21 mouse cellular contexts compared by ENCODE assay signal in the genomic region with DNA sequence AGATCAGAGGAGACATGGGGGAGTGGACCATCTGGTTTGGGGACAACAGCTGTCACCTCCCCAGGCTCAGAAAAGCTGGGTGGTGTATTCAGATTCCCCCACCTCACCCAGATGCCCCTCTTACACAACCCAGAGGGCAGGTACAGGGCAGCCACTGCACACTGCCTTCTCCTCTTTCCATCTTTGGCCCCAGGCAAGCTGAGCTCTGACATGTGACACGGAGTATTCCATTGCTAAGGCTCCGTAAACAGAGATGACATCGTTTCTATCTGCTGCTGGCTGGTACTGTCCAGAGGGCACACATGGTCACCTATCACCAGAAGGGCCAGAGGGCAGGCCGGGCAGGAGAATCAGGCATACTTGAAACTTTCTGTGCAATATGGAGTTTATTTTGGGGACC.
DNase-seq lines count a peak whose midpoint lies in the region; ATAC-seq and TF ChIP-seq lines count a peak whose summit lies in the region.
"Had no signal": no experiment of that assay in that cellular context is flagged by ENCODE, and none has a peak within 500 bp of the region (broad histone marks: within the 10 kb centered on the region; RNA-seq: fewer than 3 reads in every experiment).

No protein-coding gene starts in this region.

- no peak overlapping the region for H3K4me3 ChIP-seq in gastrocnemius, adult 2 months
- no peak overlapping the region for H3K4me3 ChIP-seq in heart, postnatal 0 days (ENCODE audit: low read depth, low read length)
- no peak overlapping the region for H3K4me3 ChIP-seq in liver, embryonic 16.5 days (ENCODE audit: low read depth, low read length)
- H3K4me3 ChIP-seq: embryonic facial prominence, embryonic 15.5 days; hindbrain, embryonic 13.5 days; limb, embryonic 15.5 days; lung, embryonic 15.5 days had no signal

- no peak overlapping the region for H3K4me2 ChIP-seq in heart, postnatal 0 days (ENCODE audit: low read depth, low read length)
- H3K4me2 ChIP-seq in liver, embryonic 16.5 days (ENCODE audit: low read depth, low read length), result no peak overlapping the region
- H3K4me2 ChIP-seq: embryonic facial prominence, embryonic 15.5 days; hindbrain, embryonic 13.5 days; limb, embryonic 15.5 days; lung, embryonic 15.5 days had no signal

- CTCF ChIA-PET in Patski (lab: Charles Lee), result no interaction called here

- POLR2A ChIA-PET in Patski (lab: Charles Lee), result interaction anchor here (0.6 to 0.7 kb wide), 2 partner anchors 17 to 102 kb away, joined by 3 read pairs; no protein-coding TSS in a partner anchor

- H3K27me3 ChIP-seq in heart, postnatal 0 days (ENCODE audit: control insufficient read depth, insufficient read depth, low read length), result no peaks in the 10 kb centered on the region
- no peaks in the 10 kb centered on the region for H3K27me3 ChIP-seq in Patski
- no peaks in the 10 kb centered on the region for H3K27me3 ChIP-seq in liver, embryonic 16.5 days (ENCODE audit: control insufficient read depth, insufficient read depth, low read depth, low read length)
- H3K27me3 ChIP-seq: embryonic facial prominence, embryonic 15.5 days; hindbrain, embryonic 13.5 days; limb, embryonic 15.5 days; lung, embryonic 15.5 days had no signal

- no peak for TF ChIP-seq EP300 in heart, postnatal 0 days (IDR thresholded peaks at IDR 0.05; ENCODE audit: low read depth)

- H3K36me3 ChIP-seq in heart, postnatal 0 days (replicated peaks; ENCODE audit: control insufficient read depth, insufficient read depth, low read length), result peaks cover 65% of the 10 kb centered on the region
- no peaks in the 10 kb centered on the region; the same call in none of the 2 replicates for H3K36me3 ChIP-seq in liver, embryonic 16.5 days (ENCODE audit: control insufficient read depth, insufficient read depth)

- peak overlapping the region; percentile 88 for H3K27ac ChIP-seq in gastrocnemius, adult 2 months
- no peak overlapping the region; the same call in 1 of the 2 replicates for H3K27ac ChIP-seq in heart, postnatal 0 days (ENCODE audit: low read depth)
- H3K27ac ChIP-seq in liver, embryonic 16.5 days (ENCODE audit: low read length), result no peak overlapping the region
- H3K27ac ChIP-seq: embryonic facial prominence, embryonic 15.5 days; hindbrain, embryonic 13.5 days; kidney, postnatal 0 days; limb, embryonic 15.5 days; lung, embryonic 15.5 days had no signal

- intact Hi-C loops in gastrocnemius, adult 2 months (cut with DNase I), result no loop called here

- in situ Hi-C loops in Patski (cut with MboI; ENCODE audit: low pct_unique_long_range_greater_than_20kb), result no loop called here

- H3K4me1 ChIP-seq in heart, postnatal 0 days (ENCODE audit: control insufficient read depth, insufficient read depth), result no peaks in the 10 kb centered on the region
- no peaks in the 10 kb centered on the region for H3K4me1 ChIP-seq in liver, embryonic 16.5 days (ENCODE audit: control insufficient read depth, low read depth, low read length)
- H3K4me1 ChIP-seq: embryonic facial prominence, embryonic 15.5 days; hindbrain, embryonic 13.5 days; limb, embryonic 15.5 days; lung, embryonic 15.5 days had no signal

- 0 out of 2 replicates have a peak, but pooled peaks have one; percentile 36 for ATAC-seq in heart, postnatal 0 days (ENCODE audit: insufficient read depth, low read depth)
- peak; percentile 44 for ATAC-seq in Patski
- peak; percentile 66 for ATAC-seq in liver, embryonic 16.5 days (ENCODE audit: low read depth)
- ATAC-seq: forebrain, embryonic 14.5 days; midbrain, embryonic 16.5 days had no signal

- no peak for TF ChIP-seq CTCF in gastrocnemius, adult 2 months (IDR thresholded peaks at IDR 0.05)
- TF ChIP-seq CTCF in heart, postnatal 0 days (IDR thresholded peaks at IDR 0.05; ENCODE audit: low read depth), result no peak
- TF ChIP-seq CTCF in Patski (IDR thresholded peaks at IDR 0.05), result no peak

- DNase-seq in gastrocnemius, adult 2 months, result peak; percentile 79
- no peak for DNase-seq in gastrocnemius, postnatal 4 days (ENCODE audit: low spot score in 2 of 2)
- no peak for DNase-seq in heart, postnatal 0 days (ENCODE audit: low spot score)
- DNase-seq in heart, adult 18-20 months, result no peak
- no peak for DNase-seq in Patski (ENCODE audit: low read depth, low spot score)
- no peak for DNase-seq in layer of hippocampus, postnatal 10 days (ENCODE audit: low spot score in 2 of 2)
- DNase-seq: cerebellum, adult 9-10 months; heart, postnatal 14 days; kidney, adult 2 months; left cerebral cortex, postnatal 4 days; lung, postnatal 4 days; thymus, adult 2 months; thymus, postnatal 4 days had no signal

- no peaks in the 10 kb centered on the region for H3K9me3 ChIP-seq in heart, postnatal 0 days (replicated peaks; ENCODE audit: control insufficient read depth, low read length)
- H3K9me3 ChIP-seq in liver, embryonic 16.5 days (replicated peaks; ENCODE audit: control insufficient read depth, low read length), result no peaks in the 10 kb centered on the region
- H3K9me3 ChIP-seq: embryonic facial prominence, embryonic 15.5 days; hindbrain, embryonic 13.5 days; limb, embryonic 15.5 days; lung, embryonic 15.5 days had no signal

- no peak overlapping the region for H3K9ac ChIP-seq in heart, postnatal 0 days (replicated peaks; ENCODE audit: low read depth, low read length)
- no peak overlapping the region for H3K9ac ChIP-seq in liver, embryonic 16.5 days (ENCODE audit: low read depth, low read length)
- H3K9ac ChIP-seq: embryonic facial prominence, embryonic 15.5 days; hindbrain, embryonic 13.5 days; limb, embryonic 15.5 days; lung, embryonic 15.5 days had no signal

- WGBS in heart, postnatal 0 days, result 62% methylated on average over 4 of the region's 4 CpGs
- WGBS in liver, embryonic 16.5 days (ENCODE audit: insufficient replicate concordance), result 65% methylated on average over 4 of the region's 4 CpGs
